Mouse (Mus musculus) liver, embryonic 14.5 days (tissue): Measurements from ENCODE around the gene Zfp799. TPM values are rescaled to one million over a fixed set of nuclear protein-coding genes. Genes with fewer than 3 reads are reported as not detected.

Experiments used
- ATAC-seq: fragments of 200-750 bp; cut with Nextera tagmentation; 2 replicates; pipeline ENCODE4 v1.8.0; 2017; ENCODE audit warnings: moderate number of reproducible peaks, mild to moderate bottlenecking, moderate library complexity; ENCODE audit not compliant: insufficient read depth
- DNase-seq, 3 experiments: peaks; one replicate each; pipeline ENCODE4 v3.0.0-alpha.2; 2012 to 2013; ENCODE audit warnings: low read depth in 3 of 3, low spot score in 3 of 3
- H3K27ac ChIP-seq: fragments of 300-500 bp; sonication (generic); 2 replicates; pipeline ENCODE4 v1.5.1; 2014; ENCODE audit warnings: moderate library complexity, mild to moderate bottlenecking, control low read depth, inconsistent platforms
- H3K27me3 ChIP-seq: fragments of 300-500 bp; sonication (generic); 2 replicates; pipeline ENCODE4 v1.6.1; 2014; ENCODE audit warnings: mild to moderate bottlenecking, low read length, moderate library complexity; ENCODE audit not compliant: control insufficient read depth, insufficient read depth
- H3K36me3 ChIP-seq: fragments of 300-500 bp; sonication (generic); replicated peaks from 2 replicates; pipeline ENCODE4 v1.6.1; 2014; ENCODE audit warnings: low read depth; ENCODE audit not compliant: control insufficient read depth, insufficient read depth
- H3K4me1 ChIP-seq, 2 experiments: fragments of 200-500 bp in 1 of 2; fragments of 300-500 bp in 1 of 2; sonication (generic) in 1 of 2; replicated peaks; 2 replicates each; pipeline ENCODE4 v1.6.1; 2012 to 2014; ENCODE audit warnings: antibody characterized with exemption in 1 of 2, inconsistent platforms in 1 of 2, low read length in 1 of 2; ENCODE audit not compliant: control insufficient read depth in 2 of 2, insufficient read depth in 2 of 2
- H3K4me2 ChIP-seq: fragments of 300-500 bp; sonication (generic); 2 replicates; pipeline ENCODE4 v1.6.1; 2014; ENCODE audit warnings: low read depth, mild to moderate bottlenecking, control low read depth, moderate library complexity
- H3K4me3 ChIP-seq, 2 experiments: fragments of 200-500 bp in 1 of 2; fragments of 300-500 bp in 1 of 2; sonication (generic) in 1 of 2; 2 replicates each; pipeline ENCODE4 v1.5.1; 2012 to 2014; ENCODE audit warnings: low read depth in 2 of 2, low read length in 2 of 2, mild to moderate bottlenecking in 2 of 2, control low read depth in 1 of 2, inconsistent platforms in 1 of 2, moderate library complexity in 1 of 2; ENCODE audit not compliant: insufficient read depth in 1 of 2
- H3K9ac ChIP-seq: fragments of 300-500 bp; sonication (generic); replicated peaks from 2 replicates; pipeline ENCODE4 v1.6.1; 2014; ENCODE audit warnings: mild to moderate bottlenecking, control low read depth, moderate library complexity
- H3K9me3 ChIP-seq: fragments of 300-500 bp; sonication (generic); 2 replicates; pipeline ENCODE4 v1.6.1; 2016; ENCODE audit warnings: low read length, mixed read lengths; ENCODE audit not compliant: control insufficient read depth
- CTCF ChIP-seq: IDR thresholded peaks from 2 replicates; pipeline ENCODE4 v1.5.1; 2016; ENCODE audit warnings: antibody characterized with exemption, low read depth, control low read depth
- EP300 ChIP-seq: IDR thresholded peaks from 2 replicates; pipeline ENCODE4 v1.6.1; 2016; ENCODE audit warnings: antibody characterized with exemption, low read depth
- WGBS: fragments of 180-500 bp; shearing (Covaris S2); extraction: QIAGEN DNeasy Blood & Tissue Kit; methylation state at CpG from one replicate; pipeline ENCODE4 v1.1.7; 2014; ENCODE audit not compliant: insufficient replicate concordance; 5-methylcytosine and 5-hydroxymethylcytosine counted together
- polyA plus RNA-seq, 2 experiments: library from polyadenylated mRNA; depleted of rRNA in 1 of 2; stranded (reverse) in 1 of 2; unstranded in 1 of 2; fragments of >200 nt; fragmentation: Nextera tagmentation in 1 of 2; extraction: Ambion mirVana in 1 of 2; gene quantifications; 2 replicates each; pipeline versions ENCODE4 v1.2.1 to v1.2.3; 2012 to 2014

The Zfp799 gene
- polyA plus RNA-seq (2012; rRNA removed) (0.60 and 0.71 TPM in 2 replicates), polyA plus RNA-seq (2014; fragmentation: Nextera tagmentation; extraction: Ambion mirVana) (1.0 and 1.5 TPM in 2 replicates)

- peak; percentile 85 for ATAC-seq
- no peak within 1 kb of the TSS for H3K27ac ChIP-seq
- no peaks in the 10 kb centered on the region for H3K9me3 ChIP-seq
- WGBS, result 1% methylated on average over 35 of the region's 35 CpGs
- H3K4me2 ChIP-seq, result peak within 1 kb of the TSS; percentile 72
- TF ChIP-seq EP300, result no peak
- no peak for TF ChIP-seq CTCF
- H3K9ac ChIP-seq, result peak within 1 kb of the TSS; percentile 65
- no peaks in the 10 kb centered on the region for H3K27me3 ChIP-seq
- DNase-seq, result peak; percentile 62 to 64 (median 63)
- peak within 1 kb of the TSS; percentile 74 to 91 for H3K4me3 ChIP-seq
- peaks cover 4 to 7% of the 10 kb centered on the region in 2 experiments; a peak in 3 of 4 replicates for H3K4me1 ChIP-seq
- H3K36me3 ChIP-seq, result no peaks in the 10 kb centered on the region
These were observed at the start of gene Zfp799 for GRCm38 (mm10) chr17:32829540-32830417. Zfp799 (minus strand) TSS chr17:32830261.

- WGBS, result 77% methylated on average over 11 of the region's 11 CpGs
- no peaks in the 10 kb centered on the region for H3K4me1 ChIP-seq
- H3K9me3 ChIP-seq, result no peaks in the 10 kb centered on the region
- ATAC-seq (no peak), DNase-seq (no peak)
- no peak overlapping the region for H3K4me3 ChIP-seq
- no peak overlapping the region for H3K27ac ChIP-seq
- no peak overlapping the region for H3K4me2 ChIP-seq
- TF ChIP-seq EP300, result no peak
- no peak for TF ChIP-seq CTCF
- no peak overlapping the region for H3K9ac ChIP-seq
- no peaks in the 10 kb centered on the region for H3K36me3 ChIP-seq
- no peaks in the 10 kb centered on the region for H3K27me3 ChIP-seq
These were observed 48.7 kb upstream of the Zfp799 start for GRCm38 (mm10) chr17:32878773-32879172.

GRCm38 (mm10) chr17:32877471-32878171 lies 47.6 kb upstream of the Zfp799 start:
- Histone ChIP-seq H3K4me2 (no peak overlapping the region), H3K27me3 (no peaks in the 10 kb centered on the region), H3K36me3 (no peaks in the 10 kb centered on the region), H3K9ac (no peak overlapping the region), H3K27ac (no peak overlapping the region), H3K4me1 (no peaks in the 10 kb centered on the region), H3K9me3 (no peaks in the 10 kb centered on the region), H3K4me3 (no peak overlapping the region)
- no peak for DNase-seq
- WGBS, result 7% methylated on average over 22 of the region's 22 CpGs
- ATAC-seq, result no peak
- no peak for TF ChIP-seq CTCF
- TF ChIP-seq EP300, result no peak

- WGBS, result 52% methylated on average over 5 of the region's 5 CpGs
- Histone ChIP-seq H3K4me2 (no peak overlapping the region), H3K4me3 (no peak overlapping the region), H3K9me3 (no peaks in the 10 kb centered on the region), H3K9ac (no peak overlapping the region), H3K27ac (no peak overlapping the region), H3K27me3 (no peaks in the 10 kb centered on the region), H3K36me3 (no peaks in the 10 kb centered on the region), H3K4me1 (no peaks in the 10 kb centered on the region)
- ATAC-seq, result no peak
- no peak for DNase-seq
- TF ChIP-seq EP300 (no peak), CTCF (no peak)
These were observed 42.6 kb upstream of the Zfp799 start for GRCm38 (mm10) chr17:32872696-32873095.

GRCm38 (mm10) chr17:32872091-32872490 lies 42.0 kb upstream of the Zfp799 start:
- ATAC-seq (no peak), DNase-seq (no peak)
- no peak overlapping the region for H3K4me3 ChIP-seq
- 66% methylated on average over 4 of the region's 4 CpGs for WGBS
- no peak overlapping the region for H3K9ac ChIP-seq
- H3K36me3 ChIP-seq, result no peaks in the 10 kb centered on the region
- no peaks in the 10 kb centered on the region for H3K4me1 ChIP-seq
- no peaks in the 10 kb centered on the region for H3K27me3 ChIP-seq
- H3K4me2 ChIP-seq, result no peak overlapping the region
- no peak for TF ChIP-seq EP300
- TF ChIP-seq CTCF, result no peak
- no peak overlapping the region for H3K27ac ChIP-seq
- no peaks in the 10 kb centered on the region for H3K9me3 ChIP-seq
